Mouse (Mus musculus): ENCODE results near the gene Mrpl14. TPM values are rescaled to one million over a fixed set of nuclear protein-coding genes. Genes with fewer than 3 reads are reported as not detected.

Gene Mrpl14
- polyA plus RNA-seq, 1 experiment from 2014 or later, result 154 TPM

DNA sequence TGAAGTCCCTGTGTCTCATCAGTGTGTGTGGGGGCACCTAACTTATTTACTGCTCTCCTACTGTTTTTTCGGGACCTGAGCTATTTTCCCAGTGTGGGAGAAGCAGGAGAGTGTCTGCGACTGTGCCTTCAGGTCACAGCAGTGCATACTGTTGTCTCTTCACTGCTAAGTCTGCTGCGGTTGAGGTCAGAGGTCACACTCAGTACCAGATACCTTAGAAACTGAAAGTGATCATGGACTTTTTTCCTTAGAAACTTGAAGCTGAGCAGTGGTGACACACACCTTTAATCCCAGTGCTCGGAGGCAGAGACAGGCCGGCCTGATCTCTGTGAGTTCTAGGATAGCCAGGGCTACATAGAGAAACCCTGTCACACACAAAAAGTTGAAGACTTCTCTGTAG lies 6.0 kb downstream of the Mrpl14 start:
- Histone ChIP-seq H3K4me1 (ENCODE audit: control insufficient read depth, insufficient read depth, low read length) (peaks cover under 1% of the 10 kb centered on the region), H3K27ac (replicated peaks; ENCODE audit: low read depth, low read length) (no peak overlapping the region), H3K4me2 (ENCODE audit: low read depth, severe bottlenecking) (no peak overlapping the region), H3K9ac (ENCODE audit: low read length) (no peak overlapping the region), H3K27me3 (ENCODE audit: control insufficient read depth, insufficient read depth, low read length) (no peaks in the 10 kb centered on the region), H3K9me3 (ENCODE audit: control insufficient read depth, low read length) (no peaks in the 10 kb centered on the region), H3K4me3 (ENCODE audit: low read depth, low read length) (no peak overlapping the region), H3K36me3 (ENCODE audit: control insufficient read depth, insufficient read depth, low read length) (no peaks in the 10 kb centered on the region)
- DNase-seq (ENCODE audit: low spot score), result no peak
- ATAC-seq (ENCODE audit: insufficient number of reproducible peaks, low FRiP score, low TSS enrichment, low read depth), result no peak
- 71% methylated on average over 5 of the region's 5 CpGs for WGBS

DNA sequence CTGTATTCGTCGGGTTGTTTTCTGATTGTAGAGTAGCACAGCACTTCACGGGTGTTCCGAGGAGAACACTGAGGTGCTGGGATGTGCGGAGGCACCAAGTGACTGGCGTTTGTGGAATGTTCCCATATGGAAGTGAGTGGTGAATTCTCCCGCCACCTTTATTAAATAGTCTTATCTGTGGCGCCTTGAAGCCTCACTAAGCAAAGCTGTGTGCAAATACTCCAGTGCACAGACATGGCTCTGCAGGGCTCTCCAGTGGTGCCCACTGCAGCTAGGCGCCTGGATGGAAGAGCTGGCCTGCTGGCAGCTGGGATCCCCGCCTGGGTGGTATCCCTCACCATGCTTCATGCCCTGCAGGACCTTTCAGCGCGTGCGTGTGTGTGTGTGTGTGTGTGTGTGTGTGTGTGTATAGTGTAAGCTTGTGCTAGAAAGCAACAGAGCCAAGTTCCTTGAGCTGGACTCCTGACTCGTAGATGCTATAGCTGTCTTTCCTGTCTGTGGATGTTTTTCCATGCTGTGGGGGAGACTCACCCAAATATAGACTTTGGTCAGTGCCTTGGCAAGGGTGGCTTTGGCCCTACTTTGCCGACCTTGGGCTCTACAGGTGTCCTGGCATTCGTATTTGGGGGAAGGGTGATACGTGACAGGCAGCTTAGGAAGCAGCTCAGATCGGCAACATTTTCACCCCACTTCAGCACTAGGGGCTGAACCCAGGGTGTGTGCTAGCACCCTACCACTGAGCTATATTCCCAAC lies 7.9 kb downstream of the Mrpl14 start:
- ATAC-seq (ENCODE audit: insufficient number of reproducible peaks, low FRiP score, low TSS enrichment, low read depth), result no peak
- DNase-seq (ENCODE audit: low spot score), result no peak
- 85% methylated on average over 18 of the region's 18 CpGs for WGBS

DNA sequence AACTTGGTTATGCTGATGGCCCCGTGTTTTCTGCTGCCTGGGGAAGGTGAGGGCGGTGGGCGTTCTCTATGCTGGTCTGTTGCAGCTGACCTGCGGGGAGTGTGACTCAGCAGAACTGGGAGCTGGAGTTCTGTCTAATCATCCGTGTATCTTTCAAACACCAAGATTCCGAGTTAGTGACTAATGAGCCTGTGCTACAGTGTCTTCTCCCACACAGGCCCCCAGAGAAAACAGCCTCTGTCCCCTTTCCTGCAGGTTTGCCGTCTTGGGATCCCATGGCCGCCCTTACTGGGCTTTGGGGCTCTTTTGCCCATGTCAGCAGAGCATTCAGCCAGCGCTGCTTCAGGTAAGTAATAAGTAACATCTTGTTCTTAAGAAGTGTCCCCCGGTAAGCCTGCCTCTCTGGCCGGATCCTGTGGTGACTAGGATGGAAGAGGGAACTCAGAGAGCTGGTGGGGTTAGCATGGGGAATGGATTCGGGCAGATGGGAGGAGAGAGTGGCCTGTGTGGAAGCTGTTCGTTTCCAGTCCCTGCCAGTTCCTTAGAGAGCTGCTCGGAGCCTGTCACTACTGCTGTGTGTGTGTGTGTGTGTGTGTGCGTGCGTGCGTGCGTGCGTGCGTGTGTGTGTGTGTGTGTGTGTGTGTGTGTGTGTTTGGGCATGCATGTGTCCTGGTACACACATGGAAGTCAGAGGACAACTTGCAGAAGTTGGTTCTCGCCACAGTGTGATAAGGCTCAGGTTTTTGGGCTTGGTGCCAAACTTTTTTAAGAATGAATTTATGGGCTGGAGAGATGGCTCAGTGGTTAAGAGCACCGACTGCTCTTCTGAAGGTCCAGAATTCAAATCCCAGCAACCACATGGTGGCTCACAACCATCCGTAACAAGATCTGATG lies 9.4 kb downstream of the Mrpl14 start:
- WGBS, result 80% methylated on average over 23 of the region's 23 CpGs
- no peaks in the 10 kb centered on the region for H3K27me3 ChIP-seq (ENCODE audit: control insufficient read depth, insufficient read depth, low read length)
- no peak overlapping the region for H3K9ac ChIP-seq (ENCODE audit: low read length)
- no peaks in the 10 kb centered on the region for H3K9me3 ChIP-seq (ENCODE audit: control insufficient read depth, low read length)
- DNase-seq (ENCODE audit: low spot score) (no peak), ATAC-seq (ENCODE audit: insufficient number of reproducible peaks, low FRiP score, low TSS enrichment, low read depth) (no peak)
- no peak overlapping the region for H3K4me3 ChIP-seq (ENCODE audit: low read depth, low read length)
- H3K36me3 ChIP-seq (ENCODE audit: control insufficient read depth, insufficient read depth, low read length), result no peaks in the 10 kb centered on the region
- H3K27ac ChIP-seq (replicated peaks; ENCODE audit: low read depth, low read length), result no peak overlapping the region
- H3K4me2 ChIP-seq (ENCODE audit: low read depth, severe bottlenecking), result no peak overlapping the region
- H3K4me1 ChIP-seq (ENCODE audit: control insufficient read depth, insufficient read depth, low read length), result no peaks in the 10 kb centered on the region

More for the DNA sequence above, 7.9 kb downstream of the Mrpl14 start:
- H3K4me2 ChIP-seq (ENCODE audit: low read depth, severe bottlenecking), result no peak overlapping the region
- H3K4me1 ChIP-seq (ENCODE audit: control insufficient read depth, insufficient read depth, low read length), result no peaks in the 10 kb centered on the region
- H3K27ac ChIP-seq (replicated peaks; ENCODE audit: low read depth, low read length), result no peak overlapping the region
- no peak overlapping the region for H3K4me3 ChIP-seq (ENCODE audit: low read depth, low read length)
- no peaks in the 10 kb centered on the region for H3K9me3 ChIP-seq (ENCODE audit: control insufficient read depth, low read length)
- H3K27me3 ChIP-seq (ENCODE audit: control insufficient read depth, insufficient read depth, low read length), result no peaks in the 10 kb centered on the region
- H3K36me3 ChIP-seq (ENCODE audit: control insufficient read depth, insufficient read depth, low read length), result no peaks in the 10 kb centered on the region
- H3K9ac ChIP-seq (ENCODE audit: low read length), result no peak overlapping the region

DNA sequence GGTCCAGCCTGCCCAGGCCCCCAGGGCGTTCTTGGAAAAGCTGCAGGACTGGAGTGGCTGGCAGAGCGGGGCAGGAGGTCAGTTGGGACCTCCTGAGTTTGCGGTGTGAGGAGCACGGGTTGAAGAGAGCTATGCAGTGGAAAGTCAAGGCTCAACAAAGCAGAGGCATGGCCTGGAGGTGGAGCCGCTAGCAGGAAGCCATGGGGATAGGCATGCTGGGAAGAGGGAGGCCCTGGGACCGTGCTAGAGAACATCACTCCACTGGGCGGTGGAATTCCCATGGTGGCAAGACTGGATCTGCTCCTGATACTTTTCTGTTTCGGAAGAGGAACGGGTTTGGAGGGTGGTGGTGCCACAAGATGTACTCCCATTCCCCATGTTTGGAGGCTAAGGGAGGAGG lies 10.9 kb downstream of the Mrpl14 start:
- DNase-seq (ENCODE audit: low spot score), result no peak
- no peak overlapping the region for H3K4me3 ChIP-seq (ENCODE audit: low read depth, low read length)
- H3K27me3 ChIP-seq (ENCODE audit: control insufficient read depth, insufficient read depth, low read length), result no peaks in the 10 kb centered on the region
- 89% methylated on average over 9 of the region's 9 CpGs for WGBS
- no peak overlapping the region for H3K4me2 ChIP-seq (ENCODE audit: low read depth, severe bottlenecking)
- H3K27ac ChIP-seq (replicated peaks; ENCODE audit: low read depth, low read length), result no peak overlapping the region
- ATAC-seq (ENCODE audit: insufficient number of reproducible peaks, low FRiP score, low TSS enrichment, low read depth), result no peak
- H3K36me3 ChIP-seq (ENCODE audit: control insufficient read depth, insufficient read depth, low read length), result no peaks in the 10 kb centered on the region
- H3K9me3 ChIP-seq (ENCODE audit: control insufficient read depth, low read length), result no peaks in the 10 kb centered on the region
- H3K4me1 ChIP-seq (ENCODE audit: control insufficient read depth, insufficient read depth, low read length), result no peaks in the 10 kb centered on the region
- no peak overlapping the region for H3K9ac ChIP-seq (ENCODE audit: low read length)

DNA sequence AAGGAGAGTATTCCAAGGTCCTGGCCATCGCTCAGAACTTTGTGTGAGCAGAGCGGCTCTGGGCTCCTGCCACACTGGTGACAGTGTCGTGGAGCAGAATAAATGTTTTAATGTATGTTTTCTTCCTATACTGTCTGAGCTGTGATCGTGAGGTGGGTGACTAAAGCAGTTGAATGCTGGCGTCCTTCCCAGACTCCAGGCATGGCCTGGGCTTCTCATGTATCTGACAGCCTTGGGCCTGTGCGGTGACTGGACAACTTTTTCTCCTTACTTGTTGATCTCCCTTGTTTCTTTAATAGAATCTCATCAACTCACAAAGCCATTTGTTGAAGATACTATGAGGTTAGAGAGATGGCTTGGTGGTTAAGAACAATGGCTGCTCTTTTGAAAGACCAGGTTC lies 12.2 kb downstream of the Mrpl14 start:
- Histone ChIP-seq H3K9me3 (ENCODE audit: control insufficient read depth, low read length) (no peaks in the 10 kb centered on the region), H3K9ac (ENCODE audit: low read length) (no peak overlapping the region), H3K4me2 (ENCODE audit: low read depth, severe bottlenecking) (no peak overlapping the region), H3K27me3 (ENCODE audit: control insufficient read depth, insufficient read depth, low read length) (no peaks in the 10 kb centered on the region), H3K4me3 (ENCODE audit: low read depth, low read length) (no peak overlapping the region), H3K36me3 (ENCODE audit: control insufficient read depth, insufficient read depth, low read length) (no peaks in the 10 kb centered on the region), H3K4me1 (ENCODE audit: control insufficient read depth, insufficient read depth, low read length) (no peaks in the 10 kb centered on the region), H3K27ac (replicated peaks; ENCODE audit: low read depth, low read length) (no peak overlapping the region)
- DNase-seq (ENCODE audit: low spot score), result no peak
- ATAC-seq (ENCODE audit: insufficient number of reproducible peaks, low FRiP score, low TSS enrichment, low read depth), result no peak
- 95% methylated on average over 6 of the region's 6 CpGs for WGBS

DNA sequence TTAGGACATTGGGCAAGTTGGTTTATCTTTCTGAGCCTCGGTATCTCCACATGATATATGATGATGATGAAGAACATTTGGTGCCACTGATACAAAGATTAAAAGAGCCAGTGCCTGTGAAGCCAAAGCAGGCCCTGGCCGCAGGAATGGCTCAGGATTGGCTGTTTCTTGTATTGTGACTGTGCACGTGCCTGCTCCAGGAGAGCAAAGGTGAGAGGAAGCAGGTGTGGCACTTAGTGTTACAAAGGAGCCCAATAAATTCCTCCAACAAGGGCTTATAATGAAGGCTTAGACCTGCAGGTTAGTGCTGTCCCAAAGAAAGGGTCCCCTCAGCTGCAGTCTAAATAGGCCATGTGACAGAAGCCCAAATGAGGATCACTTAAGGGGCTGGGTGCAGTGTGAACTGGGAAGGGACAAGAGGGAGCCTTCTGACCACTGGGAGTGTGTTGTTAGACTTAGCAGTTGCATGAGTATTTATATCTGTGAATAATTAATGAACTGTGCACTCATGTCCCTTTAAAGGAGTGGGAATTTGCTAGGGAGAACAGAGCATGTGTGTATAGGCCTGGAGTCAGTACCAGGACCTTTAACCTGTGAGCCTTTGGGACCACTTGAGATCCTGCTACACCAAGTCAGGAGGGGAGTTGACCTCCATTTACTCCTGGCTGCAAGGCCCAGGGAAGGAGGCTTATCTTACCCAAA lies 13.1 kb downstream of the Mrpl14 start:
- H3K9me3 ChIP-seq (ENCODE audit: control insufficient read depth, low read length), result no peaks in the 10 kb centered on the region
- H3K27me3 ChIP-seq (ENCODE audit: control insufficient read depth, insufficient read depth, low read length), result no peaks in the 10 kb centered on the region
- H3K9ac ChIP-seq (ENCODE audit: low read length), result no peak overlapping the region
- H3K4me1 ChIP-seq (ENCODE audit: control insufficient read depth, insufficient read depth, low read length), result no peaks in the 10 kb centered on the region
- no peak overlapping the region for H3K4me3 ChIP-seq (ENCODE audit: low read depth, low read length)
- ATAC-seq (ENCODE audit: insufficient number of reproducible peaks, low FRiP score, low TSS enrichment, low read depth) (no peak), DNase-seq (ENCODE audit: low spot score) (no peak)
- H3K27ac ChIP-seq (replicated peaks; ENCODE audit: low read depth, low read length), result no peak overlapping the region
- no peak overlapping the region for H3K4me2 ChIP-seq (ENCODE audit: low read depth, severe bottlenecking)
- WGBS, result 87% methylated on average over 3 of the region's 3 CpGs
- no peaks in the 10 kb centered on the region for H3K36me3 ChIP-seq (ENCODE audit: control insufficient read depth, insufficient read depth, low read length)

DNA sequence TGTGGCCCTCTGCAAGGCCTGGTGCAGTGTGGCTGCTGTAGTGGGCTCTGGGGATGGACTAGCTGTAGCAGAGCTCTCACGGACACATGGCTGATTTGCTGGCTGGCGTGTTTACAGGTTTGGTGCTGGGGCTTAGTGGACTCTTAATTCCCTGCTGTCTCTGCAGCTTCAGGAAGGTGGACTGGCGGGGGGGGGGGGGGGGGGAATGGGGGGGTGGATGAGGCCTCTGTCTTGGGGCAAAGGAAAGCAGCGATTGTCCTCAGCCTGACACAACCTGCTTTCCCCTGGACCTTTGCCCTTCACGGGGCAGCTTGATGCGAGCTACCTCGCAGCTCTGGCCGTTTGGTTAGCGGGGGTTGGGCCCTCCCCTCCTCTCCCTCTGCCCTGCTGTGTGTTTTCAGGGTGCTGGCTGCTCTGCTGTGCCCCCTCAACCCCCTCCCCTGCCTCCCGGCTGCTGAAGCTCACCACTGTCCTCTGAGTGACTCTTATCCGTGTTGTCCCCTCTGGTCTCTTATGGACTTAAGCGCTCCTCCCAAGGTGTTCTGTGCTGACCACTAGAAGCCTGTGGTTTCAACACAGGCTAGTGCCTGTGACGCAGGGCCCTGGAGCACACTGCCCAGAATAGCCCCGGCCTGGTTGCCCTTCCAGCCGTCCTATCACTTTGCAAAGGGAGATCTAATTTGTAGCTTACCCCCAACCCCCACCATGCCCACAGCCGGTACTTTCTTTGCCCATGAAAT lies 14.5 kb downstream of the Mrpl14 start:
- Histone ChIP-seq H3K4me3 (ENCODE audit: low read depth, low read length) (no peak overlapping the region), H3K27ac (replicated peaks; ENCODE audit: low read depth, low read length) (no peak overlapping the region), H3K4me2 (ENCODE audit: low read depth, severe bottlenecking) (no peak overlapping the region), H3K9me3 (ENCODE audit: control insufficient read depth, low read length) (no peaks in the 10 kb centered on the region), H3K36me3 (ENCODE audit: control insufficient read depth, insufficient read depth, low read length) (no peaks in the 10 kb centered on the region), H3K4me1 (ENCODE audit: control insufficient read depth, insufficient read depth, low read length) (no peaks in the 10 kb centered on the region), H3K27me3 (ENCODE audit: control insufficient read depth, insufficient read depth, low read length) (no peaks in the 10 kb centered on the region), H3K9ac (ENCODE audit: low read length) (no peak overlapping the region)
- ATAC-seq (ENCODE audit: insufficient number of reproducible peaks, low FRiP score, low TSS enrichment, low read depth) (no peak), DNase-seq (ENCODE audit: low spot score) (no peak)
- 57% methylated on average over 10 of the region's 16 CpGs for WGBS

DNA sequence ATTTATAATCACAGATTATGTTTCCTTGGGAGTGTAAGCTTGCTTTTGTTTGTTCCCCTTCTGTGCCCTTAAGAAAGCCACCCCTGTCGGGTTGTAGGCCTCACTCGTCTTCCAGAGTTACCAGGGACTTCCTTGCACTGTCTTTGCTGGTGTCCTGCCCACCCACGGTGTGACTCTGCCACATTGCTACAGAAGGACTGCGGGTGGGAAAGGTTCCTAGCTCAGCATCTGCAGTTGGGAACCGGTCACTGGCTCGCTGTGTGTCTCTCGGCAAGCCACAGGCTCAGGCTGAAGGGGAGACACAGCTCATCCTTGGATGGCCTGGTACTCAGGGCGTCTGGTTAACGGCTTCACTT lies 15.1 kb downstream of the Mrpl14 start:
- Histone ChIP-seq H3K4me2 (ENCODE audit: low read depth, severe bottlenecking) (no peak overlapping the region), H3K27me3 (ENCODE audit: control insufficient read depth, insufficient read depth, low read length) (no peaks in the 10 kb centered on the region), H3K36me3 (ENCODE audit: control insufficient read depth, insufficient read depth, low read length) (no peaks in the 10 kb centered on the region), H3K27ac (replicated peaks; ENCODE audit: low read depth, low read length) (no peak overlapping the region), H3K9ac (ENCODE audit: low read length) (no peak overlapping the region), H3K4me1 (ENCODE audit: control insufficient read depth, insufficient read depth, low read length) (no peaks in the 10 kb centered on the region), H3K9me3 (ENCODE audit: control insufficient read depth, low read length) (no peaks in the 10 kb centered on the region), H3K4me3 (ENCODE audit: low read depth, low read length) (no peak overlapping the region)
- no peak for DNase-seq (ENCODE audit: low spot score)
- WGBS, result 75% methylated on average over 9 of the region's 9 CpGs
- ATAC-seq (ENCODE audit: insufficient number of reproducible peaks, low FRiP score, low TSS enrichment, low read depth), result no peak

Data from limb, embryonic 11.5 days (tissue).